Mouse (Mus musculus) cortical plate, adult 2 months (tissue): ENCODE data around the gene Creld2.

ENCODE experiments used
- CTCF ChIP-seq: fragments of 200-500 bp; IDR thresholded peaks from 2 replicates; pipeline ENCODE4 v1.5.1; 2011; ENCODE audit warnings: mild to moderate bottlenecking, control low read depth, low read length; ENCODE audit not compliant: insufficient read depth; ENCODE audit errors: extremely low read depth
- POLR2A ChIP-seq: fragments of 200-500 bp; IDR thresholded peaks from 2 replicates; pipeline ENCODE4 v1.6.1; 2011; ENCODE audit warnings: mild to moderate bottlenecking, low read length, control low read depth; ENCODE audit not compliant: insufficient read depth; ENCODE audit errors: extremely low read depth

- TF ChIP-seq POLR2A = no peak
- TF ChIP-seq CTCF = no peak
Measured at GRCm38 (mm10) chr15:88823376-88823775, 3.9 kb downstream of the Creld2 start.
